9 mouse cellular contexts compared by ENCODE assay signal in the genomic region with DNA sequence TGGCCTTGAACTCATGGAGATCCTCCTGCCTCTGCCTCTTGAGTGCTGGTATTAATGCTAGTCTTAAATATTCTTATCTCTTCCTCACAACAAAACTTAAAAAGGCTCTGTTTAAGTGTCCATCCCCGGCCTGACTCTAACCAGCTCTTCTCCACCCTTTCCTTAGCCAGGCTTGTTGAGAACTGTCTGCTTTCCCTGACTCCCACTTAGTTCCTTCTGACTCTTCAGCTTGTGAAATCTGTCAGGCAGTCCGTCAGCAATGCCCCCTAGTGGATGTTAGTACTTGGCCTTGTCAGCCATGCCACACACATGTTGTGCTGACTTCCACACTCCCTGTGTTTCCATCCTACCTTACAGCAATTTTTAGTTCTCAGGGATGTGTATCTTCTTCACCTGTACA. TPM values are rescaled to one million over a fixed set of nuclear protein-coding genes. Genes with fewer than 3 reads are reported as not detected.
DNase-seq lines count a peak whose midpoint lies in the region; ATAC-seq lines count a peak whose summit lies in the region.
"Had no signal": no experiment of that assay in that cellular context is flagged by ENCODE, and none has a peak within 500 bp of the region (broad histone marks: within the 10 kb centered on the region; RNA-seq: fewer than 3 reads in every experiment).

No protein-coding gene starts in this region.

- intact Hi-C loops in gastrocnemius, postnatal 14 days (cut with DNase I; ENCODE audit: low total_unique reads): loop anchor here (5.0 kb wide), 1 partner anchor 33 kb away; a partner anchor contains a TSS

- 0 out of 2 replicates have a peak overlapping the region, but pooled peaks have one; percentile 15 for H3K9ac ChIP-seq in liver, embryonic 13.5 days

- DNase-seq in frontal cortex, postnatal 14 days (ENCODE audit: low spot score in 2 of 2): no peak
- peak; percentile 54 for DNase-seq in 3T3-L1 (ENCODE audit: low read depth, low spot score)
- DNase-seq in ZHBTc4 (ENCODE audit: low read depth, low spot score): peak; percentile 68
- peak; percentile 33 for DNase-seq in gastrocnemius, postnatal 14 days
- DNase-seq in liver, embryonic 13.5 days: peak; percentile 55
- peak; percentile 23 for DNase-seq in thymus, postnatal 0 days (ENCODE audit: low spot score)
- no peak for DNase-seq in forebrain, embryonic 10.5 days (ENCODE audit: extremely low spot score, low spot score)

- no peak overlapping the region for H3K4me3 ChIP-seq in liver, embryonic 13.5 days (replicated peaks)
- no peak overlapping the region for H3K4me3 ChIP-seq in forebrain, embryonic 10.5 days

- H3K36me3 ChIP-seq in liver, embryonic 13.5 days: peaks cover 20% of the 10 kb centered on the region
- peaks cover under 1% of the 10 kb centered on the region for H3K36me3 ChIP-seq in forebrain, embryonic 10.5 days (replicated peaks)

- no peaks in the 10 kb centered on the region for H3K27me3 ChIP-seq in liver, embryonic 13.5 days
- no peaks in the 10 kb centered on the region for H3K27me3 ChIP-seq in forebrain, embryonic 10.5 days (ENCODE audit: poor library complexity, severe bottlenecking)

- WGBS in liver, embryonic 13.5 days (ENCODE audit: insufficient replicate concordance): 23% methylated on average over 2 of the region's 2 CpGs
- 73% methylated on average over 2 of the region's 2 CpGs for WGBS in forebrain, embryonic 10.5 days

- H3K9me3 ChIP-seq in liver, embryonic 13.5 days (replicated peaks): no peaks in the 10 kb centered on the region
- no peaks in the 10 kb centered on the region for H3K9me3 ChIP-seq in forebrain, embryonic 10.5 days

- no peak overlapping the region for H3K4me2 ChIP-seq in liver, embryonic 13.5 days

- H3K27ac ChIP-seq in liver, embryonic 13.5 days: peak overlapping the region; percentile 80
- H3K27ac ChIP-seq in forebrain, embryonic 10.5 days: no peak overlapping the region

- ATAC-seq in frontal cortex, adult (ENCODE audit: low TSS enrichment): peak; percentile 41; the same call in 1 of the 2 replicates
- peak; percentile 22 for ATAC-seq in liver, embryonic 13.5 days (ENCODE audit: low read depth)

- peaks cover 75% of the 10 kb centered on the region for H3K4me1 ChIP-seq in liver, embryonic 13.5 days (replicated peaks)
- H3K4me1 ChIP-seq in forebrain, embryonic 10.5 days: no peaks in the 10 kb centered on the region

RNA-seq across cellular contexts. Expression of a gene that starts 35.1 kb away (rescaled TPM):
- total RNA-seq in gastrocnemius, postnatal 14 days (2021): 10 to 100 TPM; 21.0 to 22.8 TPM
- 6.5 and 7.2 TPM in 2 replicates for polyA plus RNA-seq in liver, embryonic 13.5 days (2015; fragmentation: Nextera tagmentation; extraction: Ambion mirVana)
- 8.0 and 9.9 TPM in 2 replicates for polyA plus RNA-seq in thymus, postnatal 0 days (2015; fragmentation: Nextera tagmentation; extraction: Ambion mirVana)
- polyA plus RNA-seq in forebrain, embryonic 10.5 days (2016; fragmentation: Nextera tagmentation; extraction: Ambion mirVana): 3.2 and 4.1 TPM in 2 replicates

RNA-seq across cellular contexts. Expression of a gene that starts 43.2 kb away (rescaled TPM):
- under 1 TPM; 0.22 to 0.43 TPM for total RNA-seq in gastrocnemius, postnatal 14 days (2021)
- 3.4 and 4.2 TPM in 2 replicates for polyA plus RNA-seq in liver, embryonic 13.5 days (2015; fragmentation: Nextera tagmentation; extraction: Ambion mirVana)
- polyA plus RNA-seq in thymus, postnatal 0 days (2015; fragmentation: Nextera tagmentation; extraction: Ambion mirVana): 0.09 TPM in 1 of 2 replicates, not detected in the other
- not detected in 2 replicates for polyA plus RNA-seq in forebrain, embryonic 10.5 days (2016; fragmentation: Nextera tagmentation; extraction: Ambion mirVana)
- total RNA-seq: adrenal gland, adult 18-20 months had no signal

Comparison
In these comparisons a context has a peak if more than half of its experiments do, and no peak if none do; other contexts are left out.
1. DNase-seq: peak in 3T3-L1 (single experiment), ZHBTc4 (single experiment), gastrocnemius, postnatal 14 days (single experiment), liver, embryonic 13.5 days (single experiment) and thymus, postnatal 0 days (single experiment); none in frontal cortex, postnatal 14 days (0 of 2) and forebrain, embryonic 10.5 days (single experiment).